Comparison of ENCODE assay signal across 22 mouse cellular contexts in genomic region chr2:19366426-19366825, GRCm38 (mm10). TPM values are rescaled to one million over a fixed set of nuclear protein-coding genes. Genes with fewer than 3 reads are reported as not detected.
DNase-seq lines count a peak whose midpoint lies in the region; ATAC-seq and TF ChIP-seq lines count a peak whose summit lies in the region.
"Had no signal": no experiment of that assay in that cellular context is flagged by ENCODE, and none has a peak within 500 bp of the region (broad histone marks: within the 10 kb centered on the region; RNA-seq: fewer than 3 reads in every experiment).

No protein-coding gene starts in this region.

- no peak overlapping the region for H3K4me2 ChIP-seq in hindbrain, postnatal 0 days (ENCODE audit: low read depth, low read length)
- no peak overlapping the region for H3K4me2 ChIP-seq in midbrain, embryonic 12.5 days (replicated peaks)
- no peak overlapping the region for H3K4me2 ChIP-seq in midbrain, embryonic 16.5 days (ENCODE audit: low read length)
- H3K4me2 ChIP-seq in limb, embryonic 13.5 days (replicated peaks) = no peak overlapping the region
- H3K4me2 ChIP-seq: forebrain, embryonic 12.5 days; heart, embryonic 15.5 days; hindbrain, embryonic 12.5 days; kidney, embryonic 15.5 days; liver, embryonic 13.5 days; lung, embryonic 15.5 days had no signal

- H3K27ac ChIP-seq in hindbrain, embryonic 10.5 days = no peak overlapping the region
- no peak overlapping the region for H3K27ac ChIP-seq in hindbrain, postnatal 0 days
- no peak overlapping the region for H3K27ac ChIP-seq in midbrain, embryonic 12.5 days (replicated peaks)
- H3K27ac ChIP-seq in midbrain, embryonic 16.5 days (ENCODE audit: low read length) = no peak overlapping the region
- no peak overlapping the region for H3K27ac ChIP-seq in limb, embryonic 13.5 days
- H3K27ac ChIP-seq: forebrain, embryonic 12.5 days; heart, embryonic 15.5 days; hindbrain, embryonic 12.5 days; kidney, embryonic 15.5 days; liver, embryonic 13.5 days; lung, embryonic 15.5 days had no signal

- H3K9ac ChIP-seq in hindbrain, postnatal 0 days (replicated peaks; ENCODE audit: low read length) = no peak overlapping the region
- no peak overlapping the region for H3K9ac ChIP-seq in midbrain, embryonic 12.5 days (replicated peaks)
- H3K9ac ChIP-seq in midbrain, embryonic 16.5 days (ENCODE audit: low read depth, low read length) = no peak overlapping the region
- no peak overlapping the region for H3K9ac ChIP-seq in limb, embryonic 13.5 days
- H3K9ac ChIP-seq: forebrain, embryonic 12.5 days; heart, embryonic 15.5 days; hindbrain, embryonic 12.5 days; kidney, embryonic 15.5 days; liver, embryonic 13.5 days; lung, embryonic 15.5 days had no signal

- H3K9me3 ChIP-seq in hindbrain, embryonic 10.5 days = 0 out of 2 replicates have a peak, but pooled peaks cover 2% of the 10 kb centered on the region
- H3K9me3 ChIP-seq in hindbrain, postnatal 0 days (ENCODE audit: low read length) = no peaks in the 10 kb centered on the region
- no peaks in the 10 kb centered on the region for H3K9me3 ChIP-seq in midbrain, embryonic 12.5 days
- H3K9me3 ChIP-seq in midbrain, embryonic 16.5 days (replicated peaks; ENCODE audit: control insufficient read depth, low read length, poor library complexity, severe bottlenecking) = no peaks in the 10 kb centered on the region
- H3K9me3 ChIP-seq in limb, embryonic 13.5 days = no peaks in the 10 kb centered on the region
- H3K9me3 ChIP-seq: forebrain, embryonic 12.5 days; heart, embryonic 15.5 days; hindbrain, embryonic 12.5 days; kidney, embryonic 15.5 days; liver, embryonic 13.5 days; lung, embryonic 15.5 days had no signal

- TF ChIP-seq CTCF in hindbrain, postnatal 0 days (IDR thresholded peaks at IDR 0.05; ENCODE audit: low read depth) = no peak

- H3K36me3 ChIP-seq in hindbrain, embryonic 10.5 days = no peaks in the 10 kb centered on the region
- no peaks in the 10 kb centered on the region for H3K36me3 ChIP-seq in hindbrain, postnatal 0 days (ENCODE audit: insufficient read depth, low read length)
- H3K36me3 ChIP-seq in midbrain, embryonic 12.5 days = no peaks in the 10 kb centered on the region
- H3K36me3 ChIP-seq in midbrain, embryonic 16.5 days (ENCODE audit: control insufficient read depth, insufficient read depth, low read length) = no peaks in the 10 kb centered on the region
- H3K36me3 ChIP-seq in limb, embryonic 13.5 days = no peaks in the 10 kb centered on the region
- H3K36me3 ChIP-seq: forebrain, embryonic 12.5 days; heart, embryonic 15.5 days; hindbrain, embryonic 12.5 days; kidney, embryonic 15.5 days; liver, embryonic 13.5 days; lung, embryonic 15.5 days had no signal

- WGBS in hindbrain, embryonic 10.5 days = 20% methylated on average over 3 of the region's 3 CpGs
- 10% methylated on average over 3 of the region's 3 CpGs for WGBS in hindbrain, postnatal 0 days
- WGBS in midbrain, embryonic 12.5 days = 25% methylated on average over 3 of the region's 3 CpGs
- 13% methylated on average over 3 of the region's 3 CpGs for WGBS in midbrain, embryonic 16.5 days
- 17% methylated on average over 3 of the region's 3 CpGs for WGBS in limb, embryonic 13.5 days

- H3K4me3 ChIP-seq in hindbrain, embryonic 10.5 days = no peak overlapping the region
- H3K4me3 ChIP-seq in hindbrain, postnatal 0 days (ENCODE audit: low read length) = no peak overlapping the region
- no peak overlapping the region for H3K4me3 ChIP-seq in midbrain, embryonic 12.5 days
- H3K4me3 ChIP-seq in midbrain, embryonic 16.5 days (ENCODE audit: low read depth, low read length) = no peak overlapping the region
- H3K4me3 ChIP-seq in limb, embryonic 13.5 days = no peak overlapping the region
- H3K4me3 ChIP-seq: forebrain, embryonic 12.5 days; heart, embryonic 15.5 days; hindbrain, embryonic 12.5 days; kidney, embryonic 15.5 days; liver, embryonic 13.5 days had no signal

- H3K27me3 ChIP-seq in hindbrain, embryonic 10.5 days (ENCODE audit: insufficient read depth, poor library complexity, severe bottlenecking) = no peaks in the 10 kb centered on the region
- no peaks in the 10 kb centered on the region for H3K27me3 ChIP-seq in hindbrain, postnatal 0 days (ENCODE audit: insufficient read depth, low read length)
- H3K27me3 ChIP-seq in midbrain, embryonic 12.5 days = no peaks in the 10 kb centered on the region; the same call in 1 of the 2 replicates
- H3K27me3 ChIP-seq in midbrain, embryonic 16.5 days (ENCODE audit: control insufficient read depth, insufficient read depth, low read depth, low read length) = no peaks in the 10 kb centered on the region
- H3K27me3 ChIP-seq in limb, embryonic 13.5 days = no peaks in the 10 kb centered on the region
- H3K27me3 ChIP-seq: CH12.LX; heart, embryonic 15.5 days; hindbrain, embryonic 12.5 days; kidney, embryonic 15.5 days; liver, embryonic 13.5 days; lung, embryonic 15.5 days had no signal

- peaks cover 9% of the 10 kb centered on the region; the same call in 1 of the 2 replicates for H3K4me1 ChIP-seq in hindbrain, embryonic 10.5 days (replicated peaks)
- H3K4me1 ChIP-seq in hindbrain, postnatal 0 days (ENCODE audit: insufficient read depth, low read length) = no peaks in the 10 kb centered on the region
- H3K4me1 ChIP-seq in midbrain, embryonic 12.5 days = no peaks in the 10 kb centered on the region
- H3K4me1 ChIP-seq in midbrain, embryonic 16.5 days (ENCODE audit: control insufficient read depth, insufficient read depth, low read length) = no peaks in the 10 kb centered on the region
- no peaks in the 10 kb centered on the region for H3K4me1 ChIP-seq in limb, embryonic 13.5 days
- H3K4me1 ChIP-seq: heart, embryonic 15.5 days; hindbrain, embryonic 12.5 days; lung, embryonic 15.5 days had no signal

- DNase-seq in hindbrain, embryonic 10.5 days (ENCODE audit: low spot score) = peak; percentile 19
- DNase-seq in hindbrain, postnatal 0 days (ENCODE audit: low spot score) = no peak
- peak; percentile 71 for DNase-seq in embryo, embryonic 10.5 days (ENCODE audit: low spot score)
- no peak for DNase-seq in heart, postnatal 4 days
- DNase-seq in thymus, postnatal 36 days = no peak
- DNase-seq: cerebellum, adult 2 months; cerebellum, postnatal 36 days; gastrocnemius, postnatal 36 days; kidney, postnatal 4 days; layer of hippocampus, adult 9-11 months; liver, embryonic 13.5 days; right cerebral cortex, adult 18-20 months; thymus, postnatal 25 days had no signal

- ATAC-seq in hindbrain, postnatal 0 days = no peak
- 0 out of 2 replicates have a peak, but pooled peaks have one; percentile 27 for ATAC-seq in midbrain, embryonic 12.5 days (ENCODE audit: low FRiP score, low read depth)
- ATAC-seq in midbrain, embryonic 16.5 days = no peak
- ATAC-seq in limb, embryonic 13.5 days (ENCODE audit: low FRiP score, low read depth) = peak; percentile 51; the same call in 1 of the 2 replicates

RNA-seq across cellular contexts. Expression of gene Msrb2, which starts 4.8 kb away (rescaled TPM):
- 13.8 and 16.3 TPM in 2 replicates for polyA plus RNA-seq in hindbrain, embryonic 10.5 days (2016; fragmentation: Nextera tagmentation; extraction: Ambion mirVana)
- 7.4 and 9.8 TPM in 2 replicates for total RNA-seq in hindbrain, postnatal 0 days (2014; rRNA removed)
- polyA plus RNA-seq in hindbrain, postnatal 0 days (2015; fragmentation: Nextera tagmentation; extraction: Ambion mirVana) = 12.4 and 13.1 TPM in 2 replicates
- 6.6 and 10.5 TPM in 2 replicates for polyA plus RNA-seq in midbrain, embryonic 12.5 days (2016; fragmentation: Nextera tagmentation; extraction: Ambion mirVana)
- polyA plus RNA-seq in midbrain, embryonic 16.5 days (2015; fragmentation: Nextera tagmentation; extraction: Ambion mirVana) = 6.7 TPM in 2 replicates
- 28.4 and 29.0 TPM in 2 replicates for polyA plus RNA-seq in limb, embryonic 13.5 days (2015; fragmentation: Nextera tagmentation; extraction: Ambion mirVana)
- 10 to 100 TPM; 28.2 to 29.4 TPM for total RNA-seq in heart, postnatal 4 days (2021)

Comparison
In these comparisons a context has a peak if more than half of its experiments do, and no peak if none do; other contexts are left out.
1. DNase-seq: peak in hindbrain, embryonic 10.5 days (single experiment) and embryo, embryonic 10.5 days (single experiment); none in hindbrain, postnatal 0 days (single experiment), heart, postnatal 4 days (single experiment) and thymus, postnatal 36 days (0 of 2).
2. ATAC-seq: peak in midbrain, embryonic 12.5 days (single experiment) and limb, embryonic 13.5 days (single experiment); none in hindbrain, postnatal 0 days (single experiment) and midbrain, embryonic 16.5 days (single experiment).